In the genomic region with DNA sequence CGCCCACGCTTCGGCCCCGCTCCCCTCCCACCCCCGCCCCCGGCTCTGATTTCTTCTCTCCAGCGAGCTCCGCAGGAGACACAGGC, we compare ENCODE assay signal across 9 mouse cellular contexts. TPM values are rescaled to one million over a fixed set of nuclear protein-coding genes. Genes with fewer than 3 reads are reported as not detected.
DNase-seq lines count a peak whose midpoint lies in the region; ATAC-seq and TF ChIP-seq lines count a peak whose summit lies in the region.
"Had no signal": no experiment of that assay in that cellular context is flagged by ENCODE, and none has a peak within 500 bp of the region (broad histone marks: within the 10 kb centered on the region; RNA-seq: fewer than 3 reads in every experiment).

A gene (plus strand): TSS at position 48 of the 86 bp plus-strand sequence.

- intact Hi-C loops in heart, postnatal 36 days (cut with DNase I) = no loop called here

- H3K27me3 ChIP-seq in heart, embryonic 15.5 days = peaks cover 91% of the 10 kb centered on the region
- peaks cover 98% of the 10 kb centered on the region for H3K27me3 ChIP-seq in hindbrain, embryonic 13.5 days
- H3K27me3 ChIP-seq in midbrain, embryonic 12.5 days = peaks cover 99% of the 10 kb centered on the region

- peak within 1 kb of the TSS; percentile 55 for H3K4me3 ChIP-seq in heart, embryonic 15.5 days
- H3K4me3 ChIP-seq in bone marrow macrophage, adult 2 months (ENCODE audit: insufficient read depth, low read length) = peak within 1 kb of the TSS; percentile 53
- H3K4me3 ChIP-seq in hindbrain, embryonic 13.5 days = peak within 1 kb of the TSS; percentile 44
- peak within 1 kb of the TSS; percentile 51 for H3K4me3 ChIP-seq in midbrain, embryonic 12.5 days

- H3K9ac ChIP-seq in heart, embryonic 15.5 days = peak within 1 kb of the TSS; percentile 36
- H3K9ac ChIP-seq in hindbrain, embryonic 13.5 days = peak within 1 kb of the TSS; percentile 70
- H3K9ac ChIP-seq in midbrain, embryonic 12.5 days (replicated peaks) = peak within 1 kb of the TSS; percentile 49

- H3K4me1 ChIP-seq in heart, embryonic 15.5 days (replicated peaks) = peaks cover 34% of the 10 kb centered on the region
- H3K4me1 ChIP-seq in bone marrow macrophage, adult 2 months (ENCODE audit: control insufficient read depth, insufficient read depth, low read length) = peaks cover 32% of the 10 kb centered on the region
- peaks cover 38% of the 10 kb centered on the region for H3K4me1 ChIP-seq in hindbrain, embryonic 13.5 days (replicated peaks)
- H3K4me1 ChIP-seq in midbrain, embryonic 12.5 days = peaks cover 28% of the 10 kb centered on the region

- ATAC-seq in heart, embryonic 15.5 days (replicated peaks; ENCODE audit: insufficient number of reproducible peaks, insufficient read depth, low FRiP score, low read depth) = no peak
- ATAC-seq in hindbrain, embryonic 13.5 days (ENCODE audit: low FRiP score) = no peak
- ATAC-seq in midbrain, embryonic 12.5 days (ENCODE audit: low FRiP score, low read depth) = no peak
- no peak for ATAC-seq in CD4-positive, CD25-positive, alpha-beta regulatory T cell, adult 4 months

- H3K4me2 ChIP-seq in heart, embryonic 15.5 days = peak within 1 kb of the TSS; percentile 95
- H3K4me2 ChIP-seq in hindbrain, embryonic 13.5 days = peak within 1 kb of the TSS; percentile 81
- H3K4me2 ChIP-seq in midbrain, embryonic 12.5 days (replicated peaks) = peak within 1 kb of the TSS; percentile 94

- TF ChIP-seq CTCF in bone marrow macrophage, adult 2 months (IDR thresholded peaks at IDR 0.05; ENCODE audit: low read depth, low read length) = no peak

- H3K9me3 ChIP-seq in heart, embryonic 15.5 days (replicated peaks) = no peaks in the 10 kb centered on the region
- H3K9me3 ChIP-seq in hindbrain, embryonic 13.5 days = no peaks in the 10 kb centered on the region
- H3K9me3 ChIP-seq in midbrain, embryonic 12.5 days = no peaks in the 10 kb centered on the region

- TF ChIP-seq POLR2A in bone marrow macrophage, adult 2 months (IDR thresholded peaks at IDR 0.05; ENCODE audit: borderline replicate concordance, low read depth, low read length) = no peak

- no peak within 1 kb of the TSS for H3K27ac ChIP-seq in heart, embryonic 15.5 days
- H3K27ac ChIP-seq in bone marrow macrophage, adult 2 months (ENCODE audit: insufficient read depth, low read depth, low read length) = no peak within 1 kb of the TSS
- no peak within 1 kb of the TSS for H3K27ac ChIP-seq in hindbrain, embryonic 13.5 days
- H3K27ac ChIP-seq in midbrain, embryonic 12.5 days (replicated peaks) = no peak within 1 kb of the TSS

- H3K36me3 ChIP-seq in heart, embryonic 15.5 days = no peaks in the 10 kb centered on the region
- H3K36me3 ChIP-seq in hindbrain, embryonic 13.5 days = no peaks in the 10 kb centered on the region
- H3K36me3 ChIP-seq in midbrain, embryonic 12.5 days = no peaks in the 10 kb centered on the region

- 10% methylated on average over 2 of the region's 8 CpGs for WGBS in heart, embryonic 15.5 days
- 0% methylated on average over 4 of the region's 8 CpGs for WGBS in hindbrain, embryonic 13.5 days
- WGBS in midbrain, embryonic 12.5 days = 5% methylated on average over 4 of the region's 8 CpGs

- no peak for DNase-seq in heart, postnatal 36 days
- no peak for DNase-seq in left cerebral cortex, adult 9 months (ENCODE audit: low spot score in 2 of 2)
- no peak for DNase-seq in spleen, postnatal 10 days (ENCODE audit: low spot score in 2 of 2)
- DNase-seq: kidney, postnatal 25 days had no signal

RNA-seq across cellular contexts. Expression of the gene that starts here (rescaled TPM):
- 0.13 and 0.57 TPM in 2 replicates for polyA plus RNA-seq in heart, embryonic 15.5 days (2015; fragmentation: Nextera tagmentation; extraction: Ambion mirVana)
- total RNA-seq in heart, postnatal 36 days (2021) = under 1 TPM; 0.14 to 0.33 TPM
- polyA plus RNA-seq in bone marrow macrophage, adult 2 months (2012; ENCODE audit: insufficient read depth, insufficient read length, missing spikeins) = 0.62 and 1.0 TPM in 2 replicates
- 3.6 and 4.5 TPM in 2 replicates for polyA plus RNA-seq in hindbrain, embryonic 13.5 days (2015; fragmentation: Nextera tagmentation; extraction: Ambion mirVana)
- polyA plus RNA-seq in midbrain, embryonic 12.5 days (2016; fragmentation: Nextera tagmentation; extraction: Ambion mirVana) = 5.0 and 7.9 TPM in 2 replicates
- not detected for polyA plus RNA-seq in CD4-positive, CD25-positive, alpha-beta regulatory T cell, adult 4 months (2017; shearing (Covaris generic))
